1 mouse cellular context compared by ENCODE assay signal in the genomic region with DNA sequence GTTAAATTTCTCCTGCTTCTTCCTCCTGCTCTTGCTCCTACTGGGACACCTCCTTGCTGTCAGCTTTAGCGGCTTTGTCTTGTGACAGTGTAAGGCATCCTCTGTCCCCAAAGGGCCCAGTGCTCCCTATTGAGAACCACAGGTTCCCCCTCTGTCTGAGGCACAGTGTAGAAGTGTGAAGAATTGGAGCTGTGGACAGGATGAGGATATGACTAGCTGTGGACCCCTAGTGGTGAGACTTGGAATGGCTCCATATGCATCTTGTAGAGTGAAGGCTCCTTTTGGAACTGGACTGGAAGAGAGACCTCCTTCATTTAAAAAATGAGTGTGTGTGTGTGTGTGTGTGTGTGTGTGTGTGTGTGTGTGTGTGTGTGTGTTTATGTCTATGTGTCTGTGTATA.
TF ChIP-seq lines count a peak whose summit lies in the region.

No protein-coding gene starts in this region.

TF ChIP-seq in CH12.LX, 34 proteins besides CTCF, POLR2A, EP300 and RAD21 (continued from another document):
- TF ChIP-seq HCFC1 (IDR thresholded peaks at IDR 0.05; ENCODE audit: low read depth, low read length) (peak; percentile 53), ZMIZ1 (IDR thresholded peaks at IDR 0.05; ENCODE audit: low read depth, low read length) (peak; percentile 60; the same call in 1 of the 2 replicates), JUND (conservative IDR thresholded peaks at IDR 0.05; ENCODE audit: low read depth, low read length) (no peak; the same call in 1 of the 2 replicates), CHD2 (IDR thresholded peaks at IDR 0.05; ENCODE audit: low read length) (0 out of 2 replicates have a peak, but pooled peaks have one; percentile 8), TCF12 (IDR thresholded peaks at IDR 0.05; ENCODE audit: low read depth, low read length) (peak; percentile 71), USF1 (IDR thresholded peaks at IDR 0.05; ENCODE audit: low read depth, low read length) (no peak), RCOR1 (conservative IDR thresholded peaks at IDR 0.05; ENCODE audit: low read depth, low read length) (peak; percentile 81), UBTF (IDR thresholded peaks at IDR 0.05; ENCODE audit: low read depth, low read length) (no peak), GABPA (IDR thresholded peaks at IDR 0.05; ENCODE audit: insufficient replicate concordance, low read depth, low read length) (no peak), MYC (IDR thresholded peaks at IDR 0.05; ENCODE audit: low read depth, low read length) (peak; percentile 86), JUN (IDR thresholded peaks at IDR 0.05; ENCODE audit: insufficient read depth, low read depth, low read length) (peak; percentile 46; the same call in 1 of the 2 replicates), ELF1 (IDR thresholded peaks at IDR 0.05; ENCODE audit: low read depth, low read length) (peak; percentile 43; the same call in 1 of the 2 replicates), MXI1 (IDR thresholded peaks at IDR 0.05; ENCODE audit: low read depth, low read length) (peak; percentile 86), KAT2A (IDR thresholded peaks at IDR 0.05; ENCODE audit: insufficient replicate concordance, low read length) (no peak), PAX5 (IDR thresholded peaks at IDR 0.05; ENCODE audit: low read length) (no peak), IRF4 (IDR thresholded peaks at IDR 0.05; ENCODE audit: low read depth, low read length) (peak; percentile 80), NRF1 (IDR thresholded peaks at IDR 0.05; ENCODE audit: low read depth, low read length) (peak; percentile 40; the same call in 1 of the 2 replicates), POLR2AphosphoS2 (IDR thresholded peaks at IDR 0.05; ENCODE audit: low read depth, low read length) (no peak), BHLHE40 (IDR thresholded peaks at IDR 0.05; ENCODE audit: low read depth, low read length) (peak; percentile 70), USF2 (conservative IDR thresholded peaks at IDR 0.05; ENCODE audit: low read depth, low read length) (no peak), ETS1 (conservative IDR thresholded peaks at IDR 0.05; ENCODE audit: low read depth, low read length) (peak; percentile 64; the same call in 1 of the 2 replicates), MAZ (IDR thresholded peaks at IDR 0.05; ENCODE audit: low read depth, low read length) (peak; percentile 94), MAX (IDR thresholded peaks at IDR 0.05; ENCODE audit: low read length) (peak; percentile 90), TBP (conservative IDR thresholded peaks at IDR 0.05; ENCODE audit: low read depth, low read length) (0 out of 2 replicates have a peak, but pooled peaks have one; percentile 49)
